Mouse (Mus musculus): ENCODE results near the gene Psmd3.
"Not testable (repeated sequence)": the region's sequence is repeated elsewhere in the genome, so short reads cannot be mapped to it uniquely, and the experiment has no call there.

DNA sequence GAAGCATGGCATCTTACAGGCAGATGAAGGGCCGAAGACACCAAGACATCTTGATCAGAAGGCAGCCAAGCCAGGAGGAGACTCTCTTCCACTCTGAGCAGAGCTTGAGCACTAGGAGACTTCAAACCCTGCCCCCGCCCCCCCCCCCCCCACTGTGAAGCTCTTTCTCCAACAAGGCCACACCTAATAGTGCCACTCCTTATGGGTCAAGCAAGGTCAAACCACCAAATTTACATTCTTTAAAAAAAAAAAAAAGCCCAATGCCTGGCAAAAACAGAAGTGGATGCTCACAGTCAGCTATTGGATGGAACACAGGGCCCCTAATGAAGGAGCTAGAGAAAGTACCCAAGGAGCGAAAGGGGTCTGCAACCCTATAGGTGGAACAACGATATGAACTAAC, 1.8 kb upstream of the Psmd3 start:
- not testable (repeated sequence) for TF ChIP-seq EP300, CTCF (IDR thresholded peaks at IDR 0.05; ENCODE audit: low read depth)

All from heart, postnatal 0 days (tissue).